Mouse (Mus musculus) hindbrain, embryonic 15.5 days (tissue): ENCODE results near the gene Ptprn2. TPM values are rescaled to one million over a fixed set of nuclear protein-coding genes. Genes with fewer than 3 reads are reported as not detected.

Experiments used
- ATAC-seq: fragments of 200-750 bp; cut with Nextera tagmentation; 2 replicates; pipeline ENCODE4 v1.8.0; 2017; ENCODE audit warnings: low read depth, moderate number of reproducible peaks, moderate TSS enrichment; ENCODE audit not compliant: low FRiP score
- H3K27ac ChIP-seq: fragments of 300-500 bp; sonication (generic); replicated peaks from 2 replicates; pipeline ENCODE4 v1.5.1; 2015; ENCODE audit warnings: mild to moderate bottlenecking, inconsistent platforms
- H3K27me3 ChIP-seq: fragments of 300-500 bp; sonication (generic); 2 replicates; pipeline ENCODE4 v1.6.1; 2015; ENCODE audit warnings: control low read depth, inconsistent platforms
- H3K36me3 ChIP-seq: fragments of 300-500 bp; sonication (generic); 2 replicates; pipeline ENCODE4 v1.6.1; 2015; ENCODE audit warnings: control low read depth, inconsistent platforms
- H3K4me1 ChIP-seq: fragments of 300-500 bp; sonication (generic); replicated peaks from 2 replicates; pipeline ENCODE4 v1.6.1; 2015; ENCODE audit warnings: control low read depth, inconsistent platforms
- H3K4me2 ChIP-seq: fragments of 300-500 bp; sonication (generic); 2 replicates; pipeline ENCODE4 v1.6.1; 2015; ENCODE audit warnings: moderate library complexity, mild to moderate bottlenecking, inconsistent platforms
- H3K4me3 ChIP-seq: fragments of 300-500 bp; sonication (generic); 2 replicates; pipeline ENCODE4 v1.5.1; 2015; ENCODE audit warnings: mild to moderate bottlenecking, inconsistent platforms
- H3K9ac ChIP-seq: fragments of 300-500 bp; sonication (generic); 2 replicates; pipeline ENCODE4 v1.6.1; 2015; ENCODE audit warnings: inconsistent platforms
- H3K9me3 ChIP-seq: fragments of 300-500 bp; sonication (generic); 2 replicates; pipeline ENCODE4 v1.6.1; 2016; ENCODE audit warnings: control low read depth, inconsistent platforms
- WGBS: fragments of 180-500 bp; shearing (Covaris S2); methylation state at CpG from one replicate; pipeline ENCODE4 v1.1.7; 2015; 5-methylcytosine and 5-hydroxymethylcytosine counted together
- polyA plus RNA-seq: library from polyadenylated mRNA; unstranded; fragments of >200 nt; fragmentation: Nextera tagmentation; extraction: Ambion mirVana; gene quantifications from 2 replicates; pipeline ENCODE4 v1.2.1, GENCODE M21; 2015

The Ptprn2 gene
- polyA plus RNA-seq, 1 experiment from 2014 or later, result 14.7 TPM

DNA sequence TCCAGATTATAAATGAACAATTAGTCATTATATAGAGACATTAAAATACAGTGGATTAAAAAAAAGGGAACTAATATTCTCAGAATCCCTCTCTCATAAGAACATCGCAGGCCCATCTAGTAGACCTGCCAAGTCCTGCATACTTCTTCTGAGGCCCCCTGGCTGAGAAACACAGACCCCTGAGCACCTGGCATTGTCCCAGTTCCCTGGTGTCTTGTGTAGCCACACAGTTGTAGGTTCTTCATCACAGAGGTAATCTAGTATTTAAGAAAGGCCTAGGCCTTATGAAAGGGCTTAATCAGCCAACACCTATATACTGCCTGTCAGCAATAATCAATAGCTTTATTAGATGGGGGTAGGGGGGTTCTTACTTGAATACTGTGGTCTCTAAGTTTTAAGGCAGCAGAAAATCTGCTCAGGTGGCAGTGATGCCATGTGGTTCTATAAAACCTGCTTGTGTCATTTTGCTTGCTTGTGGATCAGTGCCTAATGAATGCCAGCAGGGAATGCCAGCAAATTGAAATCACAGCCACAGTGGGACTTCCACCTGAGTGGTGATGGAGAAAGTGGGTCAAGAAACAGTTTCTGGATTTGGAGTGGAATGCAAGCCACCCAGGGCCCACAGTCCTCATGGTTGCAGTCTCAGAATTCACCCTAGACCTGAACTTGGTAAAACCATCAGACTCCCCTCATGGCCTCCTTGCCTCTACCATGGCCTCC is 388.5 kb downstream of the Ptprn2 start:
- 90% methylated on average over 1 of the region's 1 CpGs for WGBS
- H3K36me3 ChIP-seq, result peaks cover 6% of the 10 kb centered on the region; the same call in 1 of the 2 replicates
- no peak overlapping the region for H3K4me2 ChIP-seq

DNA sequence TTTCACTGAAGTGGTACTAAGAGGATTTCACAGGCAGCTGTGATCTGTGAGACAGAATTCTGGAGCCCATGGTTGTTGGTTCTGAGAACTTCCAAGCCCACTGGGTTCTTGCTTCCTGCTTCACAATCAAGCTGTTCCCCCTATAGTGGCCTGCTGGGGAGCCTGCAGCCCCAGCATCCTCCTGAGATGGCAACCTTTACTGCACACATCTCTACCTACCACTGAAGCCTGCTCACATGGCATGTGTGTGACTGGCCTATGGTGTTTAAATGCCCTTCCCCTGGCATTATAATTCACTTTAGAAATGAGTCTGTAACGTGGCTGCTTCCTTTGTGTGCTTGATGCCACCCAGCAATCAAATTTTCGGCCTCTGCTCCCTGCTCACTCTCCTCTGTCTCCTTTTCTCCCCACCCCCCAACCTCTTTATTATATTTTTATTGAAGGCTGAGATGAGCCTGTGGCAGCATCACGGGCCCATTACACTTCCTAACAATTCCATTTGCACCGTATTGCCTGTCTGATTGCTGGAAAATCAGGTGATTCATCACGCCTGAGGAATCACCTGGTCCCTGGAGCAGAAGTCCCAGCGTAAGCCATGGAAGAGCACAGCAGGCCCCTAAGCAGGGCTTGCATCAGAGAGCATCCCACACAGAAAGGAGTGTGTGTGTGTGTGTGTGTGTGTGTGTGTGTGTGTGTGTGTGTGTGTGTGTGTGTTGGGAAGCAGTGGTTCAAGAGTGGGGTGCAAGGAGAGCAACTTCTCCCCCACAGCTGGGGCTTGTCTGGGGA is 402.2 kb downstream of the Ptprn2 start:
- Histone ChIP-seq H3K4me2 (no peak overlapping the region), H3K9ac (no peak overlapping the region), H3K9me3 (no peaks in the 10 kb centered on the region), H3K4me1 (peaks cover 23% of the 10 kb centered on the region), H3K4me3 (no peak overlapping the region), H3K27me3 (no peaks in the 10 kb centered on the region), H3K27ac (peak overlapping the region; percentile 70), H3K36me3 (no peaks in the 10 kb centered on the region)
- 36% methylated on average over 6 of the region's 6 CpGs for WGBS
- peak; percentile 59 for ATAC-seq

More for the DNA sequence above, 388.5 kb downstream of the Ptprn2 start:
- no peaks in the 10 kb centered on the region for H3K4me1 ChIP-seq
- no peaks in the 10 kb centered on the region for H3K27me3 ChIP-seq
- no peak overlapping the region for H3K9ac ChIP-seq
- no peak overlapping the region for H3K27ac ChIP-seq
- H3K9me3 ChIP-seq, result no peaks in the 10 kb centered on the region
- no peak for ATAC-seq
- no peak overlapping the region for H3K4me3 ChIP-seq

DNA sequence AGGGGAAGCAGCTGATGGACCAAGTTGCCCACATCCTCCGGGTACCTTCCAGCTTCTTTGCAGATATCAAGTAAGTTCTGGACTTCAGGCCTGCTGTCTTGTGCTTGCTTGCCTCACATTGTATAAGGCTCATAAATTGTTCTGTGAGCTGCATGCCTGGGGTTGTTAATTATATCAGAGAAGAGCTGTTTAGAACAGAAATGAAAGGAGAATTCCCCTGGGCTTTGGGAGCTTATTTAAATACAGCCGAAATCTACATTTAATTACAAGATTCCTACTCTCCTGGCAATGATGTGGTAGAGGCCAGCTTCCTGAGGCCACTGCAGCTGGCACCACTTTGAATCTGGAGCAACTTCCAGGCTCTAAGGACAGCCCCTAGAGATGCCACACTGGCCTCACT is 403.3 kb downstream of the Ptprn2 start:
- Histone ChIP-seq H3K4me2 (no peak overlapping the region), H3K9me3 (no peaks in the 10 kb centered on the region), H3K4me1 (peaks cover 23% of the 10 kb centered on the region), H3K27me3 (no peaks in the 10 kb centered on the region), H3K9ac (no peak overlapping the region), H3K27ac (peak overlapping the region; percentile 63; the same call in 1 of the 2 replicates), H3K4me3 (no peak overlapping the region), H3K36me3 (no peaks in the 10 kb centered on the region)
- ATAC-seq, result peak; percentile 15; the same call in 1 of the 2 replicates
- WGBS, result 63% methylated on average over 2 of the region's 2 CpGs

DNA sequence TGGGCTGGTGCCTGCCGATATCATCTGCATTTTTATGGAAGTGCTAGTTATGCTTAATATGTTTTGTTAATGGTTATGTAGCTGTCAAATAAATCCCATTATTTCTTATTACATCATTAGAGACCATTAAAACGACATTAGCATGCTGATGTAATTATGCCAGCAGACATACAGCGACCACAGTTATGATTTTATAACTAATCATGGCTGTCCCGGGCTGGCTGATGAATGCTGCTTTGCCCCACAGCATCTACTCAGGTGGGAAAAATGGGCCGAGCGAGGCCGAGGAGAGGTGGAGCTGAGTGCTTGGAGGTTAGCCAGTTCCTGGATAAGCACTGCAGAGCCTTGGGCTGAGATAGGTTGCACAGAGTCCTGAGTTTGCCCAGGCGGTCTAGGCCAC is 407.1 kb downstream of the Ptprn2 start:
- Histone ChIP-seq H3K27me3 (no peaks in the 10 kb centered on the region), H3K4me3 (no peak overlapping the region), H3K36me3 (no peaks in the 10 kb centered on the region; the same call in 1 of the 2 replicates), H3K9me3 (no peaks in the 10 kb centered on the region), H3K4me2 (no peak overlapping the region), H3K9ac (no peak overlapping the region), H3K27ac (0 out of 2 replicates have a peak overlapping the region, but pooled peaks have one; percentile 28), H3K4me1 (peaks cover 18% of the 10 kb centered on the region)
- WGBS, result 61% methylated on average over 8 of the region's 8 CpGs
- ATAC-seq, result peak; percentile 72

DNA sequence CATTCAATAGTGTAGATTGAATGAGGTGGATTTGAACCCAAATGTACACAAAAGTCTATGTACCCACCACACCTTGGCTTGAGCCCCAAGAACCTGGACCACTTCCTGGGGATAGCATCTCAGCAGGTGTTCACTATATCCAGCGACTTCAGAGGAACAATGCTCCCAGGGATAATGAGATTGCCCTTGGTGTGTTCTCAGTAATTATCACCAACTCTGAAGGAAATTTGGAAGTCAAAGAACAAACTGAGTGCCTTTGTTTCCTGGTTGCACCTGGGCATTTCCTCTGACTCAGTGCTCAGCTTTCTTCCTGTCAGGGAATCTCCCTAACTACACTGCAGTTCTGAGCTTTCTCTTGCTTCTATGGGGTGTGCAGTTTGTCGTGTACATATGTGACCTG is 411.1 kb downstream of the Ptprn2 start:
- WGBS, result 54% methylated on average over 2 of the region's 2 CpGs
- Histone ChIP-seq H3K9ac (no peak overlapping the region), H3K27ac (no peak overlapping the region), H3K4me2 (no peak overlapping the region), H3K4me1 (no peaks in the 10 kb centered on the region), H3K9me3 (no peaks in the 10 kb centered on the region), H3K36me3 (peaks cover 5% of the 10 kb centered on the region; the same call in 1 of the 2 replicates), H3K27me3 (no peaks in the 10 kb centered on the region), H3K4me3 (no peak overlapping the region)
- no peak for ATAC-seq

DNA sequence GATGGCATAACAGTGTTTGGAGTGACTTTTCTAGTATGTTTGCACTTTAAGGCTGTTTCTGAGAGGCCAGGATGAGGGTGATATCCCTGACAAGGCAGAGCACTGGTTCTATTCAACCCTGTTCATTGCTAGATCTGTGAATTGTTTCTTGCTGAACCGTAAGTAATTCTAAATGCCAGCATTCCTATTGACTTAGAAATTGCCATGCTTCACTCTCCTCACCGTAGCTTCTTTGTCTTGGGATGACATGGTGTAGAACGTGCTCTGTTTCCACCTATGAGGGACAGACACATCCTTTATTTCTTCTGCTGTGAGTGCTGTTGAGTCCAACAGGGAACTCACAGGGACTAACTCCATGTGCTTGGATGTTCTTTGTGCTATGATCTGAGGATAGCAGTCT is 416.3 kb downstream of the Ptprn2 start:
- no peak overlapping the region for H3K27ac ChIP-seq
- peaks cover 5% of the 10 kb centered on the region; the same call in 1 of the 2 replicates for H3K36me3 ChIP-seq
- 18% methylated on average over 3 of the region's 3 CpGs for WGBS
- no peaks in the 10 kb centered on the region for H3K9me3 ChIP-seq
- ATAC-seq, result no peak
- H3K9ac ChIP-seq, result no peak overlapping the region
- H3K4me2 ChIP-seq, result no peak overlapping the region
- no peak overlapping the region for H3K4me3 ChIP-seq
- no peaks in the 10 kb centered on the region for H3K27me3 ChIP-seq
- no peaks in the 10 kb centered on the region for H3K4me1 ChIP-seq

DNA sequence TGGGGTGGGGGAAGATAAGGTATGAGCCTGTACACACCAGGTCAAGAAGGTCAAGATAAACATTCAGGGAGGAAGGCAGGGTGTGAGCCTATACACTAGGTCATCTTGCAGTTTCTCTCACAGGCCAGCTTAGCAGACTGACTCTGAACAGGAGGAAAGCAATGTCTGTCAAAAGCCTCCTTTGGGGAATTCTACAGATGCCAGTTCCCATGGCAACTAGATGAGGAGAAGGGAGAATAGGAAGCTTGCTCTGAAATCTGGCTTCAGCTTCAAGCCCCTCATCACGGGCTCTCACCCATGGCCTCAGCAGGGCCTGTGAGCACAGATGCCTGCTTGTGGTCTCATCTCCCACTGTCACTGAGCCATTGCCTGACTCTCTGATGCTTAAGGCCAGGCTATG is 421.9 kb downstream of the Ptprn2 start:
- H3K9me3 ChIP-seq, result no peaks in the 10 kb centered on the region
- H3K4me2 ChIP-seq, result no peak overlapping the region
- no peak overlapping the region for H3K9ac ChIP-seq
- WGBS, result 10% methylated on average over 1 of the region's 1 CpGs
- no peaks in the 10 kb centered on the region for H3K27me3 ChIP-seq
- H3K4me1 ChIP-seq, result peaks cover 27% of the 10 kb centered on the region
- no peaks in the 10 kb centered on the region for H3K36me3 ChIP-seq
- peak; percentile 69 for ATAC-seq
- H3K27ac ChIP-seq, result peak overlapping the region; percentile 77
- no peak overlapping the region for H3K4me3 ChIP-seq

DNA sequence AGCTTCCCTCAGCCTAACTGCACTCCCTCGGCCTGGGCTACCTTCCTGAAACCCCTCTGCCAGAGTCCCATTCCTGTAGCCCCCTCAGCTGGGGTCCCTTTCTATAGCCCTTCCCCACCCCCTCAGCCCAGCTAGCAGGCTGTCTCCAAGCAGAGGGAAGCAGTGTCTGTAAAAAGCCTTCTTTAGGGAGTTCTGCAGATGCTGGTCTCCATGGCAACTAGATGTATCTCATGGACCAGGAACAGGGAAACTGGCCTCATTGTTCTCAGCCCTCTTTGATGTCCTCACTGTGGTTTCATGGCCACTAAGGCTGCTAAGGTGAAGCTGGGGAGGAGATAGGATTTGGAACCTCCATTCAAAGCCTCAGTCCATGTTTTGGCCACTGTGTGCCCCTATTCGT is 423.1 kb downstream of the Ptprn2 start:
- H3K4me2 ChIP-seq, result no peak overlapping the region
- WGBS, result 25% methylated on average over 2 of the region's 2 CpGs
- no peaks in the 10 kb centered on the region for H3K27me3 ChIP-seq
- H3K27ac ChIP-seq, result peak overlapping the region; percentile 77
- peak; percentile 85 for ATAC-seq
- no peak overlapping the region for H3K4me3 ChIP-seq
- no peaks in the 10 kb centered on the region for H3K9me3 ChIP-seq
- H3K9ac ChIP-seq, result no peak overlapping the region
- peaks cover 27% of the 10 kb centered on the region for H3K4me1 ChIP-seq
- no peaks in the 10 kb centered on the region for H3K36me3 ChIP-seq

DNA sequence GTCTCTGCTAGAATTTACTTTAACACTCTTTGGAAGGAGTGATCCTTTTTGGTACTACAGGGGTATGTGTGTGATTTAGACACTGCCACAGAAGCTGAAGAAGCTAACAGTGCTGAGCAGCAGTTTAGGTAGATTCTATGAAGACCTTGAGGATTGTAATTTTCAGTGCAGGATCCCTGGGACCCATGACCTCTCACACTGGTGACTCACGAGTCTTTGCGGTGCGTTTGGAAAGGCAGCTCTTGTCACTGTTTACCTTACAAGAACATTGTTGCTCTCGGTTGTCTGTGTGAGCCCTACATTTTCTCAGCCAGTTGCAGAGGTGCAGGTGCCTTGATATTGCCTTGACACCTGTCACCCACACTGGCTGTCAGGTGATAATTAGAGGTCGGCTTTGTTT is 431.3 kb downstream of the Ptprn2 start:
- Histone ChIP-seq H3K4me2 (no peak overlapping the region), H3K4me3 (no peak overlapping the region), H3K4me1 (peaks cover 31% of the 10 kb centered on the region), H3K36me3 (no peaks in the 10 kb centered on the region), H3K9ac (no peak overlapping the region), H3K27ac (no peak overlapping the region), H3K27me3 (no peaks in the 10 kb centered on the region), H3K9me3 (no peaks in the 10 kb centered on the region)
- 82% methylated on average over 5 of the region's 5 CpGs for WGBS
- ATAC-seq, result no peak

DNA sequence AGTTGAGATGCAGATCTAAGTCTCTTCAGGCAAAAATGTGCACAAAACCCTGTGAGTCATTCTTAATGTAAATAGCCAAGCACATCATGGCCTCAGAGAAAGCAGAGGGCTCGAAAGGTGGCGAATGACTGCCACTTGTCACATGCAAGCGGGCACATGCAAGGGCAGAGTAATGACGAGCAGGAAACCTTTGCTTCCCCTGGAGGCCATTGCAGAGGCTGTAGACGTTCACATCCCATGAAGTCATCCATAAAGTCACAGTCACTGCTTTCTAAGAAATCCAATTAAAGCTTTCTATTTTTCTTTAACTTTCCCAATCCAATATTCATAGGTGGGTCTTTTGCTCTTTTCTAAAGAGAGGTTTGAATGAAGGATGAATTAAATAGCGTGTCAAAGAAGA is 433.7 kb downstream of the Ptprn2 start:
- H3K9me3 ChIP-seq, result no peaks in the 10 kb centered on the region
- H3K4me2 ChIP-seq, result 0 out of 2 replicates have a peak overlapping the region, but pooled peaks have one; percentile 22
- no peaks in the 10 kb centered on the region for H3K27me3 ChIP-seq
- whole genome bisulfite sequencing, result 28% methylated on average over 6 of the region's 6 CpGs
- peaks cover 31% of the 10 kb centered on the region for H3K4me1 ChIP-seq
- peak overlapping the region; percentile 72 for H3K27ac ChIP-seq
- H3K4me3 ChIP-seq, result no peak overlapping the region
- H3K36me3 ChIP-seq, result no peaks in the 10 kb centered on the region
- ATAC-seq, result peak; percentile 5; the same call in 1 of the 2 replicates
- no peak overlapping the region for H3K9ac ChIP-seq

DNA sequence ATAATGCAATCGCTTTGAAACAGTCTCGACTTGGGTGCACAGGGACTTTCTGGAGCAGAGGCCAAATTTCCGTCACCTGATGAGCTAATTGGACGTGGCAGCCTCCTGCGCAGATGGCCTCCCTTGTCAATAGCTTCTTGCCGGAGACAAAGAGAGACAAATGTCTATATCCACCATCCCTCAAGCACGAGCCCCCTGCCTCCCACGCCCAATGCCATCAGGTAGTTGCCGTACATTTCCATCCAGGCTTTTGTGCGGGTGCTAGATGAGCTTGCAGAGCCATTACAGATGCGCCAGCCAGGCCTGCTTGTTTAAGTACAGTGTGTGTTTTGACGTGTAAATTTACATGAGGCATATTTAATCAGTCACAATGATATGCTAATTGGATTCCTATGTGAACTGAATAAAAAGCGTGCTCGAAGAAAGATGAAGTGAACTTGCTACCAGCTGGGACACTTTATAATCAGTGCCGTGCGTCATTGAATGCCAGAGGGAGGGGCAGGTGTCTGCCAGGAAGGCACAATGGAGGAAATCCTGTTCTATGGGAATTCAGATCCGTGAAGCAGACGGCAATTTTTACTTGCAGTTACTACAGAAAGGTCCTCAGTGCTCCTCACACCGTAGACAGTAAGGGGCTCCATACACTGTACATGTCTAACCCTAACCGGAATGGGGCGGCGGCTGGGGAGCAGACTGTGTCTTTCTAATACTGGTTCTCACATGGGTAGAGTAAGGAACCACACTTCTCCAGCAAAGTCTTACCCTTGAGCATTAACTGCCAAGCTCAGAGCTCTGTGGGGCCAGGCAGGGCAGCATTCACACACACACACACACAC is 434.4 kb downstream of the Ptprn2 start:
- 21% methylated on average over 22 of the region's 22 CpGs for WGBS
- peaks cover 31% of the 10 kb centered on the region for H3K4me1 ChIP-seq
- no peaks in the 10 kb centered on the region for H3K9me3 ChIP-seq
- no peaks in the 10 kb centered on the region for H3K36me3 ChIP-seq
- ATAC-seq, result peak; percentile 80
- H3K27ac ChIP-seq, result peak overlapping the region; percentile 72
- H3K9ac ChIP-seq, result no peak overlapping the region
- H3K4me2 ChIP-seq, result peak overlapping the region; percentile 22
- H3K27me3 ChIP-seq, result no peaks in the 10 kb centered on the region
- no peak overlapping the region for H3K4me3 ChIP-seq
